Mouse (Mus musculus): Measurements from ENCODE around the gene Reg2.

DNA sequence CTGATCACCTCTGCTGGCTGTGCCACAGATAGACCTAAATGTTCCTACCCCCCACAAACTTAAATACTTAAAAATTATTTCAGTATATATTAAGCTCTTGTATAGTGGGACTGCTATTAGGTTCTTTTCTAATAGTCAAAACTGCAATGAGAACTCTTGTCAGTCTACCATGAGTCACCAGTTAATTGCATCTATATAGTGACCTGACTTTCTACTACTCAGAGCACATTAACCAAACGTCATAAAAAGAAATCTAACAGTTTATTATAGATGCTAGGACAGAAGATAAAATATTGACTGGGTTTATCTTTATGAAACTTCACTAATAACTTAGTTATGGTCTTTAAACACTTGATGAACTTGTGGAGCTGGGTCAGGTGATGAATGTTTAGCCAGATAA lies 51.8 kb downstream of the Reg2 start:
- TF ChIP-seq CTCF (IDR thresholded peaks at IDR 0.05; ENCODE audit: low read depth): no peak
- no peak for TF ChIP-seq EP300 (IDR thresholded peaks at IDR 0.05; ENCODE audit: low read depth)
